Mouse (Mus musculus): ENCODE measurements around the gene Sh2d3c. TPM values are rescaled to one million over a fixed set of nuclear protein-coding genes. Genes with fewer than 3 reads are reported as not detected.

Gene Sh2d3c
- polyA plus RNA-seq, 1 experiment from 2014 or later: 8.3 TPM

DNA sequence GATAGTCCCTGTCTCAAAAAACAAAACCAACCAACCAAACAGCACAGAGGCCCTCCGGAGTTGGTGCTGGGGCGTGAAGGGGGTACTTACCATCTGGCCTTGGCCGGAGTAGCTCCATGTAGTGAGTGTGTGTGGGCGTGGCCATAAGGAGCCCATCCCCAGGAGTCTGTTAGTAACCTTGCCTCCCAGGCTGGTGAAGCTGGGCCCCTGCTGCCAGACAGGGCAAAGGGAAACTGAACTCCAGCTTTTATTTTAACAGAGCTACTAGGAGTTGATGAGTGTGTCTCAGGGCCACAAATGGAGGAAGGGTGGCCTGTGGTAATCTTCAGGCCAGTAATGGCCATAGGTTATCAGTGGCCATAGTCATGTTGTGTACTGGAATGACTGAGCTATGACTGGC is 13.6 kb downstream of the Sh2d3c start:
- 52% methylated on average over 4 of the region's 4 CpGs for WGBS (ENCODE audit: insufficient replicate concordance)

DNA sequence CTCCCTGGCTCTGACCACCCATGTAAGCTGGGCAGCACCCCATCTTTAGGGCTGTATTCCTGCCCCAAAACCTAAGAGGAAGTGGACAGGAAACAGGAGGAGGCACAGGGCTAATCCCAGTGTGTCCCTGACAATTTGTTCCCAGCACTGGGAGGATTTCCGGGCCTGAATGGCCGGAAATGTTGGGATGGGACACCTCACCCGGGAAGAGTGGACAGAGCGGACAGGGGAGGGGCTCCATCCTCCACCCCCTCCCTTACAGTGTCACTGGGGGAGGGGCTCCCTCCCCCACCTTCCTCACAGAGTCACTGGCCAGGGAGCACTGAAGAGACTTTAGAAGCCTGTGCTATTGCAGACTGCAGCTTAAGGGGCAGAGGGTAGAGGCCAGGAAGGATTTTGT is 14.1 kb downstream of the Sh2d3c start:
- 64% methylated on average over 4 of the region's 4 CpGs for WGBS (ENCODE audit: insufficient replicate concordance)
- Histone ChIP-seq H3K4me2 (ENCODE audit: low read depth, low read length) (no peak overlapping the region), H3K9me3 (ENCODE audit: low read length) (no peaks in the 10 kb centered on the region), H3K4me1 (ENCODE audit: insufficient read depth) (no peaks in the 10 kb centered on the region; the same call in 1 of the 2 replicates), H3K27ac (ENCODE audit: low read depth) (peak overlapping the region; percentile 51), H3K4me3 (ENCODE audit: low read depth, low read length) (no peak overlapping the region), H3K36me3 (replicated peaks; ENCODE audit: insufficient read depth, low read length) (peaks cover 8% of the 10 kb centered on the region; the same call in 1 of the 2 replicates), H3K9ac (replicated peaks) (no peak overlapping the region), H3K27me3 (ENCODE audit: insufficient read depth, low read length) (no peaks in the 10 kb centered on the region)
- DNase-seq (no peak), ATAC-seq (peak; percentile 69)
- no peak; the same call in 1 of the 2 replicates for TF ChIP-seq EP300 (IDR thresholded peaks at IDR 0.05; ENCODE audit: low read depth)

More for the DNA sequence above, 13.6 kb downstream of the Sh2d3c start:
- Histone ChIP-seq H3K36me3 (replicated peaks; ENCODE audit: insufficient read depth, low read length) (peaks cover 8% of the 10 kb centered on the region; the same call in 1 of the 2 replicates), H3K27ac (ENCODE audit: low read depth) (peak overlapping the region; percentile 51), H3K4me1 (ENCODE audit: insufficient read depth) (no peaks in the 10 kb centered on the region; the same call in 1 of the 2 replicates), H3K4me2 (ENCODE audit: low read depth, low read length) (no peak overlapping the region; the same call in 1 of the 2 replicates), H3K27me3 (ENCODE audit: insufficient read depth, low read length) (no peaks in the 10 kb centered on the region), H3K9ac (replicated peaks) (no peak overlapping the region), H3K4me3 (ENCODE audit: low read depth, low read length) (no peak overlapping the region), H3K9me3 (ENCODE audit: low read length) (no peaks in the 10 kb centered on the region)
- DNase-seq (no peak), ATAC-seq (peak; percentile 19; the same call in 1 of the 2 replicates)
- no peak for TF ChIP-seq EP300 (IDR thresholded peaks at IDR 0.05; ENCODE audit: low read depth)
- no peak for TF ChIP-seq CTCF (IDR thresholded peaks at IDR 0.05; ENCODE audit: low read depth)

DNA sequence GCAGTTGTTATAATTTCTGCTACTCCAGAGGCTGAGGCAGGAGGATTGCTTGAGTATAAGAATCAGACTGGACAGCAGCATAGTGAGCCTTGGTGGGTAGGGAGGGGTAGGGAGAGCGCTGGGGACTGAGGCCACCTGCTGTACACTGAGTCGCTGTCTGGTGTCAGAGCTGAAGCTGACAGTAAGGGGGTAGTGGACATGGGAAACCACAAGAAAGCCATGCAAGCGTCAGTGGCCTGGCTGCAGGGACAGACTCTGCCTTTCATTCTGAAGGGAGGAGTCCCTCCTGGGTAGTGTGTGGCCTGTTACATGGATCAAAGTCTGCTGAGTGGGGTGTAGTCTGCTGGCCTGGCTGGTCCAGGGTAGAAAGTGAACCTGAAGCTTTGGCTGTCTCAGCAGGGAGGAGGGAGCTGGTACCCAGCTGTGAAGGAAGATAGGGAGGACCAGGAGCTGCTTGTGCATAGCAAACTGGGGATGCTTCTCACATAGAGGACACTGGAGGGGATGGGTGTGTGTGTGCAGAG is 15.5 kb downstream of the Sh2d3c start:
- H3K4me1 ChIP-seq (ENCODE audit: insufficient read depth): 0 out of 2 replicates have a peak, but pooled peaks cover 3% of the 10 kb centered on the region
- H3K27ac ChIP-seq (ENCODE audit: low read depth): no peak overlapping the region
- ATAC-seq: no peak
- no peaks in the 10 kb centered on the region for H3K27me3 ChIP-seq (ENCODE audit: insufficient read depth, low read length)
- peaks cover 8% of the 10 kb centered on the region; the same call in 1 of the 2 replicates for H3K36me3 ChIP-seq (replicated peaks; ENCODE audit: insufficient read depth, low read length)
- no peak overlapping the region for H3K9ac ChIP-seq (replicated peaks)
- H3K9me3 ChIP-seq (ENCODE audit: low read length): no peaks in the 10 kb centered on the region
- TF ChIP-seq CTCF (IDR thresholded peaks at IDR 0.05; ENCODE audit: low read depth) (no peak), EP300 (IDR thresholded peaks at IDR 0.05; ENCODE audit: low read depth) (no peak)
- WGBS (ENCODE audit: insufficient replicate concordance): 55% methylated on average over 3 of the region's 3 CpGs
- H3K4me2 ChIP-seq (ENCODE audit: low read depth, low read length): no peak overlapping the region
- DNase-seq: no peak
- H3K4me3 ChIP-seq (ENCODE audit: low read depth, low read length): no peak overlapping the region

- H3K9me3 ChIP-seq (ENCODE audit: low read length): no peaks in the 10 kb centered on the region
- no peak overlapping the region for H3K4me2 ChIP-seq (ENCODE audit: low read depth, low read length)
- peaks cover 3% of the 10 kb centered on the region; the same call in 1 of the 2 replicates for H3K27me3 ChIP-seq (ENCODE audit: insufficient read depth, low read length)
- H3K27ac ChIP-seq (ENCODE audit: low read depth): no peak overlapping the region
- H3K4me3 ChIP-seq (ENCODE audit: low read depth, low read length): no peak overlapping the region
- no peak overlapping the region for H3K9ac ChIP-seq (replicated peaks)
- H3K4me1 ChIP-seq (ENCODE audit: insufficient read depth): 0 out of 2 replicates have a peak, but pooled peaks cover 8% of the 10 kb centered on the region
- 44% methylated on average over 6 of the region's 6 CpGs for whole genome bisulfite sequencing (ENCODE audit: insufficient replicate concordance)
- 0 out of 2 replicates have a peak, but pooled peaks have one; percentile 5 for TF ChIP-seq CTCF (IDR thresholded peaks at IDR 0.05; ENCODE audit: low read depth)
- TF ChIP-seq EP300 (IDR thresholded peaks at IDR 0.05; ENCODE audit: low read depth): no peak
- peaks cover 8% of the 10 kb centered on the region; the same call in 1 of the 2 replicates for H3K36me3 ChIP-seq (replicated peaks; ENCODE audit: insufficient read depth, low read length)
- ATAC-seq (no peak), DNase-seq (no peak)
Measured at GRCm38 (mm10) chr2:32737008-32737407, 16.2 kb downstream of the Sh2d3c start.

DNA sequence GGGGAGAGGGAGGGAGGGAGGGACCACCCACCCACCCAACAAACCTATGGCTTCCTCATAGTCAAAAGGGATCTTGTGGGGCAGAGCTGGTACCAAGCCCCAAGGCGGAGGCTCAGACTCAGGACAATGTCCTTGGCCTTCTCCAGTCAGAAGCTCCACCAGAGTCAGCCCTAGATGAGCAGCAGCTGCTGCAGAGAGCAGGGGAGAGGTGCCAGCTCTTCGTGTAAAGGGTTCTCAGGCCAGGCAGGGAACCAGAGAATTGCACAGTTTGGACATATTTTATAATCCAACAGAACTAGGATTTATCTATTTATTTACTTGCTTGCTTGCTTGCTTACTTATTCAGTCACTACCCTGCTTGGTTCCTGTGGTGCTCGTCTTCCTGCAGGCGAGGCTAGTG is 18.5 kb downstream of the Sh2d3c start:
- no peaks in the 10 kb centered on the region for H3K9me3 ChIP-seq (ENCODE audit: low read length)
- 70% methylated on average over 4 of the region's 4 CpGs for WGBS (ENCODE audit: insufficient replicate concordance)
- DNase-seq: no peak

DNA sequence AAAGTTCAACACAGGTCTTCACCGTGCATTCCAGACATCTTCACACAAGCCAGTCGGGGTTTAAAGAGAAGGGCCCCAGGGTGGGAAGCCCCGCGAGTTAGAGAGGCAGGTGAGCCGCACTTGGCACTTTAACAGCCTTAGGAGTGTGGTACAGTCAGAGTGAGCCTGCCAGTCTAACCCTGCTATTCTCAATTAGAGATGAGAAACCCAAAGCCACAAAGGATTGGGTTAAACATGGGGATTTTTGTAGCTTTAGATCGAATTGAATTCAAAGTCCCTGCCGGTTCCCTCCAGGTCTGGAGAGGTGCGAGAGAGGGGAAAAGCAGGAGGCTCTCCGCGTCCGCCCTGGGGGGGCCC is 20.0 kb downstream of the Sh2d3c start, which contains the start of gene 6330409D20Rik:
Gene 6330409D20Rik (minus strand): TSS at position 101 of the 357 bp plus-strand sequence.
- DNase-seq (no peak), ATAC-seq (no peak)
- H3K27me3 ChIP-seq (ENCODE audit: insufficient read depth, low read length): peaks cover 6% of the 10 kb centered on the region; the same call in 1 of the 2 replicates
- TF ChIP-seq EP300 (IDR thresholded peaks at IDR 0.05; ENCODE audit: low read depth): no peak
- no peak for TF ChIP-seq CTCF (IDR thresholded peaks at IDR 0.05; ENCODE audit: low read depth)
- H3K36me3 ChIP-seq (replicated peaks; ENCODE audit: insufficient read depth, low read length): peaks cover 9% of the 10 kb centered on the region
- WGBS (ENCODE audit: insufficient replicate concordance): 45% methylated on average over 11 of the region's 11 CpGs
- H3K4me3 ChIP-seq (ENCODE audit: low read depth, low read length): peak within 1 kb of the TSS; percentile 13; the same call in 1 of the 2 replicates
- peak within 1 kb of the TSS; percentile 57 for H3K4me2 ChIP-seq (ENCODE audit: low read depth, low read length)
- no peak within 1 kb of the TSS for H3K9ac ChIP-seq (replicated peaks)
- no peaks in the 10 kb centered on the region for H3K9me3 ChIP-seq (ENCODE audit: low read length)
- H3K27ac ChIP-seq (ENCODE audit: low read depth): no peak within 1 kb of the TSS
- 0 out of 2 replicates have a peak, but pooled peaks cover 8% of the 10 kb centered on the region for H3K4me1 ChIP-seq (ENCODE audit: insufficient read depth)

More for the DNA sequence above, 18.5 kb downstream of the Sh2d3c start:
- H3K36me3 ChIP-seq (replicated peaks; ENCODE audit: insufficient read depth, low read length): peaks cover 8% of the 10 kb centered on the region
- TF ChIP-seq CTCF (IDR thresholded peaks at IDR 0.05; ENCODE audit: low read depth) (no peak), EP300 (IDR thresholded peaks at IDR 0.05; ENCODE audit: low read depth) (no peak)
- 0 out of 2 replicates have a peak, but pooled peaks cover 8% of the 10 kb centered on the region for H3K4me1 ChIP-seq (ENCODE audit: insufficient read depth)
- ATAC-seq: no peak
- no peak overlapping the region for H3K4me2 ChIP-seq (ENCODE audit: low read depth, low read length)
- H3K27ac ChIP-seq (ENCODE audit: low read depth): no peak overlapping the region
- no peak overlapping the region for H3K4me3 ChIP-seq (ENCODE audit: low read depth, low read length)
- no peak overlapping the region for H3K9ac ChIP-seq (replicated peaks)
- peaks cover 6% of the 10 kb centered on the region; the same call in 1 of the 2 replicates for H3K27me3 ChIP-seq (ENCODE audit: insufficient read depth, low read length)
